Mouse (Mus musculus): Measurements from ENCODE around the gene Prr15l.

Prr15l gene

DNA sequence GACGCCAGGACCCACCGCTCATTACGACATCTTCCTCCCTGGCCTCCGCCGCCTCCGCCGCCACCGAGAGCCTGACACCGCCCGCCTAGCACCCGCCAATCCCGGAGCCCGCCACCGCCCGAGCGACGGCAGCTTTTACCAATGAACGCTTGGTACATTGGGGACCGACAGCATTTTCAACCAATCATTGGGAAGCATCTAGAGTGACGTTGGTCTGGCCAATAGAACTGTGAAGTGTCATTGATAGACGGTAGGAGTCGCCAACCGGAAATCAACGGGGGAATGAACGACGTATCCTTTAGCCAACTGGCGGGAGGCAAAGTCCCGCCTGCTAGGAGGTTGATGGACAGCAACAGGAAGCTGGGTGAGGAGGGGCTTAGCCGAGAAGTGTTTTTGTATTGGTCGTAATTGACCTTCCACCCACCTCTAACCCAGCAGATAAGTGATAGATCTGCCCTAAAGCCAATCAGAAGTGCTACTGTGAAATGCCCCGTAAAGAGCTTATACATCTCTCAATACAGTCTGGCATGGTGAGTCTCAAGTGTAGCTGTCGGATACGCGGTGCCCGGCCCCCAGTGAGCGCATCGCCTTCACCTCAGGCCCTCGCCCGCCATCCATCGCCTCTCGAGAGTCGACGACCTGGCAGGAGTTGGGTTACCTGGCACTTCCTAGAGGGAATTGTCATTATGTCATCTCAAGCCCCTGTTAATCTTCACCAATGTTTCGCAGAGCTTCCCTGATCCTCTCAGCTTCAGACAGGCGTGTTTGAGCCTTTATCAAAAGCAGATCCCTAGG is 49.9 kb downstream of the Prr15l start:
- peak; percentile 96 for DNase-seq (ENCODE audit: low spot score)

- no peak for DNase-seq (ENCODE audit: low spot score)
Observed at GRCm38 (mm10) chr11:96978401-96979246, 50.7 kb downstream of the Prr15l start.

GRCm38 (mm10) chr11:96979329-96979728 is 51.4 kb downstream of the Prr15l start:
- DNase-seq (ENCODE audit: low spot score): no peak

DNA sequence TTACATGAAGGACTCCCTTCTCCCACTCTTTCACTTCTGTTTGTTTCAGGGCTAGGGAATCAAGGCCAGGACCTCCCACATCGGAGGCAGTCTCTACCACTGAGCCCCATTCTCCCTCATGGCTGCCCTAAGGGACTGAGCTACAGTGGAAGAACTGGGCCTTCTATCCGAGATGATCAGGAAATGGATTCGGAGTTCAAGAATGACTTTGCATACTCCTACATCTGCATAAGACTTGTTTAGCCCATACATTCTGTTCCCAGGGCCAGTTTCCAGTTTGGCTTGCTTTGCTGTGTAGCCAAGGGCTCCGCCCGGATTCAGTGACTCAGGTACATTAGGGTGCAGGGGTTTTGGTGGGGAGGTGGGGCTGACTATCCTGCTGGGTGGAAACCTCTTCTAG is 52.1 kb downstream of the Prr15l start:
- no peak for DNase-seq (ENCODE audit: low spot score)

DNA sequence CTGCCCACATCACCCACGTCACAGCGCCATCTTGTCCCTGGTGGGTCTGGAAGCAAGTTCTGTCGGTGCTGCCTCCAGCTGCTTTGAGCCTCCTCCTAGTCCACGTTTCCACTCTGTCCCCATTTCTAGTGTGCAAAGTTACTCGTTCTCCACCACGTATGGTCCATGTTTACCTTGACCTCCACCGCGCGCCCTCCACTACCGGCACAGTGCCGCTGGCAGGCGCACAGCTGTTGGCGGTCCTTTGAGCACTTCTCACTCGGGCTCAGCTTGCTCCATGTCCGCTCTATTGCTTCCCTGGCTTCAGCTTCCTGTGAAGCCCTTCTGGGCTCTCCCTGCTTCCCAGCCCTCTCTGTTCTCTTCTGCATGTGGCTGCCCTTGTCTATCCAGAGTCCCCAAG is 53.6 kb downstream of the Prr15l start:
- DNase-seq (ENCODE audit: low spot score): no peak

DNA sequence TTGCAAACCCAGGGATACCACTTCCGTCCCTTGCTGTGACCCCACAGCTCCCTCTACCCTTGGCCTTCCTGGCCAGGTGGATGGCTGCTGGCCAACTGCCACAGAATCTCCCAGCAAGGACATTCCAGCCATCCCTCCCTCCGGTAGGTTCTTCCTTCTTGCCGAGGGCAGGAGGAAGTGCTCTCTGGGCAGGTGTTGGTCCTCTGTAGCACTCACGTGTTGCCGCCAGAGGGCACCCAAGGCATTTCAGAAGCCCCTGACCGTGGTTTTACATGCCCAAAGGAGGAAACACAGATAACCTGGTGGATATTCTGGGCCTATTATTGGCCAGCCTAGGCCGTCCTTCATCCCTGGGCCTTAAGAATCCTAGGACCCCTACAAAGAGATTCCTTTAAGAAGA is 54.5 kb downstream of the Prr15l start:
- DNase-seq (ENCODE audit: low spot score): peak; percentile 88

GRCm38 (mm10) chr11:96982859-96983258 is 55.0 kb downstream of the Prr15l start, which contains the start of gene Sp2:
TSS of gene Sp2 (minus strand) at chr11:96982959.
- no peak for DNase-seq (ENCODE audit: low spot score)

DNA sequence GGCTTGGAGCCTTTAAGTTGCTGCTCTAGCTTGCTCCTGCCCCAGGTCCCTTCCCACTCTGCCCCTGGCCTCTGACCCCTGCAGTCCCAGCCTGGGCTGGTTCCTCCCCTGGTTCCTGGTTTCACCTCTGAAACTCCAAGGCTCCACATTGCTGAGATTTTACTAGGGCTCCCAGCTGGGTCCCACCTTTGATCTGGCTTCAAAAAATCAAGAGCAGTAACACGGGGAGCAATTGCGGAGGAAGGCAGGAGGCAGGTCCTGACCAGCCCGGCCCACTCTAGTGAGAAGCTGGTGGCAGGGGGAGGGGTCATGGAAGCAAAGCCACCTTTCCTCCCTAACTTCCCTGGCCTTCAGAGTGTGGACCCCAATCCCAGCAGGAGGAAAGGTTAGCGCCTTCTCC is 57.0 kb downstream of the Prr15l start:
- DNase-seq (ENCODE audit: low spot score): no peak

GRCm38 (mm10) chr11:96986463-96986862 is 58.6 kb downstream of the Prr15l start:
- no peak for DNase-seq (ENCODE audit: low spot score)
